8 mouse cellular contexts compared by ENCODE assay signal in genomic region chr1:136696077-136696641, GRCm38 (mm10).
A peak's percentile ranks its signal among the peaks of the same experiment; 100 is the strongest.
DNase-seq lines count a peak whose midpoint lies in the region; TF ChIP-seq lines count a peak whose summit lies in the region.

No protein-coding gene starts in this region.

- H3K27ac ChIP-seq in layer of hippocampus, adult 2 months, result no peak overlapping the region

- no peak for DNase-seq in layer of hippocampus, adult 2 months (ENCODE audit: low spot score in 2 of 2)
- no peak for DNase-seq in layer of hippocampus, postnatal 25 days (ENCODE audit: extremely low spot score in 1 of 2, low spot score in 1 of 2)
- peak; percentile 20 to 21 for DNase-seq in heart, adult 9 months (ENCODE audit: low spot score in 2 of 2)
- DNase-seq in kidney, postnatal 10 days, result peak; percentile 51
- DNase-seq in lung, postnatal 36 days, result peak; percentile 71
- no peak for DNase-seq in layer of hippocampus, adult 8-10 months (ENCODE audit: low spot score in 2 of 2)
- no peak for DNase-seq in cerebellum, adult 11-12 months
- DNase-seq in gastrocnemius, postnatal 10 days, result no peak

- H3K4me3 ChIP-seq in layer of hippocampus, adult 2 months, result peak overlapping the region; percentile 29; the same call in 1 of the 2 replicates

- TF ChIP-seq CTCF in layer of hippocampus, adult 2 months (conservative IDR thresholded peaks at IDR 0.05), result no peak

Comparison
In these comparisons a context has a peak if more than half of its experiments do, and no peak if none do; other contexts are left out.
1. DNase-seq: peak in heart, adult 9 months (2 of 2), kidney, postnatal 10 days (single experiment) and lung, postnatal 36 days (single experiment); none in layer of hippocampus, adult 2 months (0 of 2), layer of hippocampus, postnatal 25 days (0 of 2), layer of hippocampus, adult 8-10 months (0 of 2), cerebellum, adult 11-12 months (single experiment) and gastrocnemius, postnatal 10 days (single experiment).